In genomic region chr6:72538562-72539031, GRCm38 (mm10) we compare ENCODE assay signal across 8 mouse cellular contexts. TPM values are rescaled to one million over a fixed set of nuclear protein-coding genes. Genes with fewer than 3 reads are reported as not detected.
DNase-seq lines count a peak whose midpoint lies in the region; ATAC-seq and TF ChIP-seq lines count a peak whose summit lies in the region.

No protein-coding gene starts in this region.

- no peaks in the 10 kb centered on the region for H3K27me3 ChIP-seq in hindbrain, postnatal 0 days (ENCODE audit: insufficient read depth, low read length)

- peak; percentile 47 for TF ChIP-seq CTCF in hindbrain, postnatal 0 days (IDR thresholded peaks at IDR 0.05; ENCODE audit: low read depth)
- TF ChIP-seq CTCF in left cerebral cortex, adult 2 months (IDR thresholded peaks at IDR 0.05) = peak; percentile 16

- H3K9me3 ChIP-seq in hindbrain, postnatal 0 days (ENCODE audit: low read length) = no peaks in the 10 kb centered on the region

- 2% methylated on average over 16 of the region's 16 CpGs for WGBS in hindbrain, postnatal 0 days

- ATAC-seq in hindbrain, postnatal 0 days = peak; percentile 95
- peak; percentile 86 for ATAC-seq in megakaryocyte, adult 5-6 weeks (ENCODE audit: poor library complexity, severe bottlenecking)

- peak overlapping the region; percentile 36 for H3K4me3 ChIP-seq in hindbrain, postnatal 0 days (ENCODE audit: low read length)
- peak overlapping the region; percentile 67 for H3K4me3 ChIP-seq in left cerebral cortex, adult 2 months

- intact Hi-C loops in left cerebral cortex, adult 2 months (cut with DNase I) = loop anchor here (5.0 kb wide), 1 partner anchor 181 kb away; the partner anchor contains the start of gene Tmem150a

- H3K36me3 ChIP-seq in hindbrain, postnatal 0 days (ENCODE audit: insufficient read depth, low read length) = no peaks in the 10 kb centered on the region

- peak overlapping the region; percentile 33 for H3K9ac ChIP-seq in hindbrain, postnatal 0 days (replicated peaks; ENCODE audit: low read length)

- 0 out of 2 replicates have a peak, but pooled peaks cover 2% of the 10 kb centered on the region for H3K4me1 ChIP-seq in hindbrain, postnatal 0 days (ENCODE audit: insufficient read depth, low read length)

- peak overlapping the region; percentile 61 for H3K4me2 ChIP-seq in hindbrain, postnatal 0 days (ENCODE audit: low read depth, low read length)

- DNase-seq in WW6 (ENCODE audit: low read depth, low spot score) = peak; percentile 48
- peak; percentile 46 to 70 for DNase-seq in cerebellum, postnatal 4 days (ENCODE audit: low spot score in 2 of 2)
- DNase-seq in gastrocnemius, adult 18-20 months (ENCODE audit: low spot score) = peak; percentile 92
- DNase-seq in hindbrain, postnatal 0 days (ENCODE audit: low spot score) = peak; percentile 93
- DNase-seq in left cerebral cortex, adult 2 months (ENCODE audit: extremely low spot score in 1 of 2, low spot score in 2 of 2) = peak; percentile 81 to 88
- peak; percentile 89 to 92 for DNase-seq in right cerebral cortex, adult 2 months (ENCODE audit: low spot score in 2 of 2)
- peak; percentile 90 for DNase-seq in urinary bladder, postnatal 14 days (ENCODE audit: low spot score)

- H3K27ac ChIP-seq in hindbrain, postnatal 0 days = peak overlapping the region; percentile 22; the same call in 1 of the 2 replicates
- H3K27ac ChIP-seq in left cerebral cortex, adult 2 months = peak overlapping the region; percentile 93

RNA-seq across cellular contexts. Expression of gene Capg, which starts 5.6 kb away (rescaled TPM):
- 10 to 100 TPM in 1 of 2 experiments, 1 to 10 TPM in 1; 9.2 to 14.3 TPM for total RNA-seq in gastrocnemius, adult 18-20 months (2021)
- total RNA-seq in hindbrain, postnatal 0 days (2014; rRNA removed) = 5.8 and 10.6 TPM in 2 replicates
- 10.0 and 11.2 TPM in 2 replicates for polyA plus RNA-seq in hindbrain, postnatal 0 days (2015; fragmentation: Nextera tagmentation; extraction: Ambion mirVana)
- total RNA-seq in left cerebral cortex, adult 2 months (2021) = 1 to 10 TPM; 2.3 to 2.6 TPM
- 164 and 167 TPM in 2 replicates for total RNA-seq in megakaryocyte, adult 5-6 weeks (2015)
- total RNA-seq in megakaryocyte, adult 5-6 weeks (2017) = 341 and 407 TPM in 2 replicates

RNA-seq across cellular contexts. Expression of gene Sh2d6, which starts 17.1 kb away (rescaled TPM):
- 1 to 10 TPM in 1 of 2 experiments, under 1 TPM in 1; 0.93 to 1.3 TPM for total RNA-seq in gastrocnemius, adult 18-20 months (2021)
- not detected in 2 replicates for total RNA-seq in hindbrain, postnatal 0 days (2014; rRNA removed)
- polyA plus RNA-seq in hindbrain, postnatal 0 days (2015; fragmentation: Nextera tagmentation; extraction: Ambion mirVana) = 0.26 and 0.40 TPM in 2 replicates
- total RNA-seq in left cerebral cortex, adult 2 months (2021) = under 1 TPM; 0.28 to 0.48 TPM
- total RNA-seq in megakaryocyte, adult 5-6 weeks (2015) = 0.25 TPM in 1 of 2 replicates, not detected in the other
- total RNA-seq in megakaryocyte, adult 5-6 weeks (2017) = 0.18 TPM in 1 of 2 replicates, not detected in the other

RNA-seq across cellular contexts. Expression of gene Elmod3, which starts 59.6 kb away (rescaled TPM):
- total RNA-seq in gastrocnemius, adult 18-20 months (2021) = 1 to 10 TPM; 7.3 to 8.7 TPM
- total RNA-seq in hindbrain, postnatal 0 days (2014; rRNA removed) = 23.8 and 26.1 TPM in 2 replicates
- 16.2 and 18.4 TPM in 2 replicates for polyA plus RNA-seq in hindbrain, postnatal 0 days (2015; fragmentation: Nextera tagmentation; extraction: Ambion mirVana)
- total RNA-seq in left cerebral cortex, adult 2 months (2021) = 10 to 100 TPM; 19.1 to 21.3 TPM
- total RNA-seq in megakaryocyte, adult 5-6 weeks (2015) = 6.4 and 7.0 TPM in 2 replicates
- 8.6 and 10.2 TPM in 2 replicates for total RNA-seq in megakaryocyte, adult 5-6 weeks (2017)

RNA-seq across cellular contexts. Expression of gene Retsat, which starts 59.7 kb away (rescaled TPM):
- total RNA-seq in gastrocnemius, adult 18-20 months (2021) = 10 to 100 TPM; 62.7 to 71.1 TPM
- 4.9 and 12.6 TPM in 2 replicates for total RNA-seq in hindbrain, postnatal 0 days (2014; rRNA removed)
- polyA plus RNA-seq in hindbrain, postnatal 0 days (2015; fragmentation: Nextera tagmentation; extraction: Ambion mirVana) = 10.0 and 11.6 TPM in 2 replicates
- total RNA-seq in left cerebral cortex, adult 2 months (2021) = 10 to 100 TPM; 46.3 to 50.3 TPM
- 2.2 and 5.2 TPM in 2 replicates for total RNA-seq in megakaryocyte, adult 5-6 weeks (2015)
- 3.8 and 7.2 TPM in 2 replicates for total RNA-seq in megakaryocyte, adult 5-6 weeks (2017)

Comparison
In these comparisons a context has a peak if more than half of its experiments do, and no peak if none do; other contexts are left out.
1. Peak in every context shown above with its lines: DNase-seq, ATAC-seq, H3K4me3 ChIP-seq and H3K27ac ChIP-seq.
2. RNA of gene Capg, which starts 5.6 kb away (total RNA-seq): 164 to 407 TPM in megakaryocyte, adult 5-6 weeks; 9.2 to 14.3 TPM in gastrocnemius, adult 18-20 months, 5.8 to 10.6 TPM in hindbrain, postnatal 0 days and 2.3 to 2.6 TPM in left cerebral cortex, adult 2 months; every median in the first group is over 10 times any median in the second.